Mouse (Mus musculus): ENCODE measurements around the gene Gm20696. TPM values are rescaled to one million over a fixed set of nuclear protein-coding genes. Genes with fewer than 3 reads are reported as not detected.

Gm20696 gene
- total RNA-seq, 2 experiments from 2014 or later: 6.2 to 6.5 TPM

DNA sequence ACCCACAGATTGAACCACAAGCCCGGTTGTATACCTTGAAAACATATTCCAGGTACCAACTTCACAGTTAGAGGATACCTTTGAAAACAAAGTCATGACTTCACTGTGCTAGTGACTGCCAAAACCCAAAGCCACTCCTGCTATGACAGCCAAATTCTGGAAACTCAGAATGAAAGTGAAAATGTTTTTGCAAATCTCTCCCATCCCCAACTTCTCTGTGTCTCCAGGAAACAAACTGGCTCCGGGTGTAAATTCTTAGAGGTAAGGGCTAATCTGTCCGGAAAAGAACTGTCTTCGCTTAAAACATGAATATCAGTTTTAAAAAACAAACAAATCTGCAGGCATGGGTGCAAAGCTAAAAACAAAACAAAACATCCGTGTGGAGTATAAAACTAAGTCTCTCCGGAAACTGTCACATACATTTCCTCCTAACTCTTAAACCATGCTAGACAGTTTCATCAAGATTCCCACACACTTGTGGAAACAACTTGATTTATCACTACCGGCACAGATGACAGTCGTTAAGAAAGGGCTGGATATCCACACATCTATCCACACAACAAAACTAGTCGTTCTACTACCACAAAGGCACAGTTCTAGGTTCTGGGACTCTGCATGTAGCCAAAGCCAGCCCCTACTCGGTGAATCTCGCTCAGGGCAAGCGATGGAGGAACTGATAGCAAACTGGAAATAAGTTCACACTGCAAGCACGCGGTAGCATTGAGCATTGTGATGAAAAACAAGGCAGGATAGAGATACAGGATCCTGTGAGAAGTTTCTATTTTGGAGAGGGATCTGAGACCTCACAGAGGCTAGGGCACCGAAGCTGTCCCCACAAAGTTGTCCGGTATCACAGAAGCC, 910 bp downstream of the Gm20696 start:
- DNase-seq (ENCODE audit: low spot score in 2 of 2): no peak

DNA sequence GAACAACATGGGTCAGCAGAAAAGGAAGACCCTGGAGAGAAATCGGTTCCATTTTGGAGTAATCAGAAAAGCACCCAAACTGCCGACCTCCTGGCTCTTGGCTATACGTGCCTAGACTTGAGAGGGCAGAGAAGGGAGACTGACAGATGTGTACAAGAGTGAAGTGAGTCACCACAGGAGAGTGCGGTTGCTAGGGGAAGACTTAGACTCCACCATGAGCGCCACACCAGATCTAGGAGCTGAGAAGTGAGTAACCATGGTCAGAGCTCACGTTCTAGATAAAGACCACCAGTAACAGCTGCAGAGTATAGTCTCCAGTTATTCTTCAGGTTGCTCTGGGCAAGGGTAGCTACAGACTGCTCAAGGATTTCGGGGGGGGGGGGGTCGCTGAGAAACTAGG, 3.4 kb downstream of the Gm20696 start:
- DNase-seq (ENCODE audit: low spot score in 2 of 2): no peak

DNA sequence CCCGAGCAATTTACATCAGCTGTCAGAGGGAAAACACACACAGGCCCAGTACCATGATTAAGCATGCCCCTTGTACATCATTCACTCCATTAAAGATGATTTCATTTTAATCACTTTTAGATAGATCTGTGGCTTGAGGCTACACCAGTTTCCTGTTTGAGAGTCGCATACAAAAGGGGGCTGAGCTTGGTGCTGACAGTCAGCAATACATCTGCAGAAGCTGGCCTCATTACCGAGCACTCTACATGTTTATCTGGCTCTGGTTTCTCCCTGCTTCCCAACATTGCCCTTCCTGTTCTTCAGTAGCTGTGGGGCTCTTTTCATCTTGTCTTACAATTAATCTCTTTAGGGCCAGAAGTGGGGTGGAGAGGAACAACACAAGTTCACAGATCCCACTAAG, 6.2 kb downstream of the Gm20696 start:
- DNase-seq (ENCODE audit: low spot score in 2 of 2): no peak

GRCm38 (mm10) chr6:99658586-99658985, 8.0 kb downstream of the Gm20696 start:
- peak in 1 of 2 experiments; percentile 50 for DNase-seq (ENCODE audit: low spot score in 2 of 2)

- no peak for DNase-seq (ENCODE audit: low spot score in 2 of 2)
Measured at GRCm38 (mm10) chr6:99656088-99656487, 10.5 kb downstream of the Gm20696 start.

DNA sequence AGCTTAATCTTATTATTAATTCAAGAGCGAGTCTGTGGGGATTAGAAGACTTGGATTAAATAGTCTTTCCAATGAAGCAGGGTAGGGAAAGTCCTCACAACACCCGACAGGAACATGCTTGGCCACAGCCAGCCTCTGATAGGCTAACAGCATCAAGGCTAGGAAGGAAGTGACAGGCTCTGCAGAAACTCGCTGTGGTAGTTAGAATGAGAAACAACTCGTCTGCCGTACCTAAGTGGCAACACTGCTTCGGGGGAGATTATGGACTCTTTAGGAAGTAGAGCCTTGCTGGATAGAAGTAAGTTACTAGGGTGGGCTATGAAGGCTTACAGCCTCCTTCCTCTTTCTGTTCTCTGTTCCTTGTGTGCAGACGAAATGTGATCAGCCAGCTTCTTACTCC, 11.1 kb downstream of the Gm20696 start:
- no peak for DNase-seq (ENCODE audit: low spot score in 2 of 2)

GRCm38 (mm10) chr6:99654343-99654742, 12.3 kb downstream of the Gm20696 start:
- no peak for DNase-seq (ENCODE audit: low spot score in 2 of 2)

GRCm38 (mm10) chr6:99652341-99652740, 14.3 kb downstream of the Gm20696 start:
- DNase-seq (ENCODE audit: low spot score in 2 of 2): no peak

DNA sequence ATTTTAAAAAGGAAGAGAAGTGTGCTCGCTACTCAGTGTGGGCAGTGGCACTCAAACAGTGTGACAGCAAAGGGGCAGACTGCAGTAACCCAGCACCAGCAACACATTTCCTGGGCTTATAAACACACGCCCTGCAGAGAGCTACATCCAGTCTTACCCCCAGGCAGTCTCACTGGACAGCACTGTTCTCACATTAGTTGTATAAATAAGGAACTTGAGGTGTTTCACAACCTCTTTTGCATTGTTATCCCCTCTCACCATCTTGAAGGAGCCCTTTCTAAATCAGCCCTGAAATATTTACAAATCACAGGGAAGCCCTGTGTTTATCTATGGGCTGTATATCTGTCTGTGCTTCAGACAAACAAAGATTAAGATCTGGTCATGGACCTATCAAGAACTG, 17.3 kb downstream of the Gm20696 start:
- no peak for DNase-seq (ENCODE audit: low spot score in 2 of 2)

- DNase-seq (ENCODE audit: low spot score in 2 of 2): no peak
Measured at GRCm38 (mm10) chr6:99646344-99646743, 20.3 kb downstream of the Gm20696 start.

GRCm38 (mm10) chr6:99644876-99645275, 21.7 kb downstream of the Gm20696 start:
- no peak for DNase-seq (ENCODE audit: low spot score in 2 of 2)

GRCm38 (mm10) chr6:99644386-99644785, 22.2 kb downstream of the Gm20696 start:
- no peak for DNase-seq (ENCODE audit: low spot score in 2 of 2)

DNA sequence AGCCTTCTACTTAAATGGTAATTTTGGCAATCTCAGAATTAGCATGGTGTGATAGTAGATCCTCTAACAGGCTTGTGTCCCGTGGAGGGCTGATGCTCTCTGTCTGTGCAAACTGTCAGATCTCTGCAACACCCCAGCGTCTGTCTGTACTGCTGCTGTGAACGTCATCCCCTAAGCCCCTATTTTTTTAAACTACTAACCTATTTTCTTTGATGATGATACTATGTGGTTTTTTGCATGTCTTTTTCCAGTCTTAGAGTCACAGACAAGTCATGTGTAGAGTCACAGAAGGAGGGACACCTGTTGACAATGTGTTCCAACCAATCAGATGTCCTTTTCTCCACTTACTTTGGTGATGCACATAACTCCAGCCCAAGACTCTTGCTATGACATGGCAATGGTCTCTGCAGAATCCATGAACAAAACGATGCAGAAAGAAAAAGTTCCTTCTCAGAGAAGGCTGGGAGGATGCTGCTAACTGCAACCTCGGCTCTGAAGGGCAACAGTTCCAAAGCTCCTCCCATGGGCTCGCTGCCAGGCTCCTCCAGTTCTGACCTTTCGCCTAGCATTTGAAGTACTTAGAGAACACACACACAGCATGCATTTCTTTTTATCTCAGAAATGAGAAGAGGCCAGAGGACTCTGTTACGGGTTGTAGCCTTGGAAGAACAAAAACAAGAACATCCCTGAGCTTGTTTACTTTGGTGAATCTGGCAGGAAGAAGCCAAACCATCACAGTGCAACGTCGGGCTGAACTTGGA, 23.0 kb downstream of the Gm20696 start:
- no peak for DNase-seq (ENCODE audit: low spot score in 2 of 2)

DNA sequence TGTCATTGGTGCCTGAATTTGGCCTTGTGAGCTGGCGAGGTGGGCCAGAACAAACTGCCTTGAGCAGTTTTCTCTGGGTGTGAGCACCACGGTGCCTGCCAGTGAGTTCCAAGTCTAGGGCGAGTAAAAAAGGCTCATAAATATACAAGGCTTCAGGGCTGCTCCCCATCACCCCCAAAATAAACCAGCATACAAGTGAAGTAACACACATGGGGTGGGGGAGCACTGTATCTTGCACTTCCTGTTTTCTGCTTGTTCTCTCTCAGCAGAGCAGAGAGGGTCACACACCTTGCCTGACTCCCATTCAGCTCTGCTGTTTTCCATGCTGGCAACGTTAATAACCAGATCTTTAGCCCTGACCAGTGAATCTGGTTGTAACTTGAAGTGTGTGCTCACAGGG, 29.1 kb downstream of the Gm20696 start:
- DNase-seq (ENCODE audit: low spot score in 2 of 2): no peak

- DNase-seq (ENCODE audit: low spot score in 2 of 2): no peak
Measured at GRCm38 (mm10) chr6:99636801-99637200, 29.8 kb downstream of the Gm20696 start.

DNA sequence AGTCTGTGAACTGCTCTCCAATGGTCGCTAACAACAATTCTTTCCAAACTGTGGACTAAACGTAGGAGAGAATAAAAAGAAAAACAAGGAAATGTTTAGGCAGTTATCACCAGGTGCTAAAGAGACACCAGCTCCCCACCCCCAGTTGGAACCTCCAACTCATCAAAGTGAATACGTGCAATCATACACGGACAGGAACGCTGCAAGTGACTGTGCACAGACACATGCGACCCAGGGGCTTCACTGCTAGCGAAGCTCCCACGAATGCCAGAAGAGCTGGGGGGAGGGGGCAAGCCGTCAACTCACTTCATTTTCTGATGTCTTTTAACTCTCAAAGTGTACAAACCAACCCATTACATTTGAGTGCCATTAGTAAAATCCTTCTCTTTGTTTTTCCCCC, 30.5 kb downstream of the Gm20696 start:
- DNase-seq (ENCODE audit: low spot score in 2 of 2): no peak

DNA sequence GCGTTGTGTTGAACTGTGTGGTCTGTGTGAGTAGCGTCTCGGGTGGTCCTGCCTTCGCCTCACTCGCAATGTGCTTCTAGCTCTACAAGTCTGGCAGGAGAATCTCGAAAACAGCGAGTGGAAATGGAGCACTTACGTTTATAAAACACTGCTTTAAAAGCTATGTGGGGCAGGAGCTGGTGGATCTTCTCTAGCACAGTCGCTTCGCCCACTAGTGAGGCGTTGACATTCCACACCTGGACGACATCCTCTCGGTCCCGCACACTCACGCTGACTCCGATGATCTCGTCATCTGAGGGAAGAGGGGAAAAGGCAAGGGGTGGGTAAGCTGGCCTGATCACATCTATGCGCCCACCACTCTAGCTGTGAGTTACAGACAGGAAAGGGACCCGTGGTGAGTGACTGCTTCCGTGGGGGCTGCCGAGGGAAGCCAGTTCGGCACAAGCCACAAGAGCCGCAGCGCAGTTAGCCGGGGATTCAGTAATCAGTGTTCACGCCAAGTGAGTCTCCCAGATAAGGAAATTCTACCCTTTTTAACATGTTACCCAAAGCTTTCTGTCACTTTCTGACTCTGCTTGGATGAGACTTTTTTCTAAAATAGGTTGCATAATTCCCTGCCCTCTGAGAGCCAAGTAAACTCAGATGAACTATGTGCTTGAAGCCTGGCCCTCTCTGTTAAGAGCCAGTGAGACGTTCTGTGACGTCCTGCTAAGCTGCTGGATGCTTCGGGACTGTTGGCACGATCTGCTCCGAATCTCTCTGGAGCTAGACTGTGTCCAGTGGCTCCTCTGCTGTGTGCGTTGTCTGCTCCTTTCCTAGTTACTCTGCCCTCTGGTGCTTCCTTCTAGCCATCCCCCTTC, 34.2 kb downstream of the Gm20696 start:
- DNase-seq (ENCODE audit: low spot score in 2 of 2): no peak

GRCm38 (mm10) chr6:99631637-99632036, 35.0 kb downstream of the Gm20696 start:
- peak in 1 of 2 experiments; percentile 51 for DNase-seq (ENCODE audit: low spot score in 2 of 2)

DNA sequence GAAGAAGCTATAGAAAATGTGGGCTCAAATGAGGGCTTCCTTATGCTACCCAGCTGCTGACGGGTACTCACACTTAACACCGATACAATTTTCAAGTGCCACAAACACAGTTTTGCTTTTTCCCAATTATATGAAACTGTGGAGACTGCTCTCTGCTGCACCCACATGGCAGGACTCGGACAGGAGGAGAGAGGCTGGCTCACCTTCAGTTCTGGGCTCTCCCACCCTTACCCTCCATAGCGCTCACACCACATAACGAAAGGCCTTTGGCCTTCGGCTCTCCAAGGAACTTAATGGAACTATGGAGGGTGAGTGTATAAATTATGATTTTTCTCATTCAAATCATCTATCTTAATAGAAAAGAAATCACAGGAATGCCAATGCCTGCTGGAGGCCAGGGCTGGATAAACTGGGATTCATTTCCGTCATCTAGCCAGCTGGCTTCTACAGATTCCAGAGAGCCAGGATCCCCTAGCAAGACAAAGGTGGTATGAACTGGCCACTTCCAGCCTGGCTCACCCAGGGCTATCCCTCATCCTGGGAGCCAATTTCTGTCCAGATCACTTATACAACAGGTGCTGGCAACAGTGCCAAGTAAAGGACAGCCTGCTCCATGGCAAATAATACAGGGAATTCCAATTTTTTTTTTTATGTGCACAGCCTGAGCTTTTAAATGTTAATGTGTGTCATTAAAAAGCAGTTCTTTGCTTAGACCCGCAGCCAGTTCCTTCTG, 36.7 kb downstream of the Gm20696 start:
- no peak for DNase-seq (ENCODE audit: low spot score in 2 of 2)

- DNase-seq (ENCODE audit: low spot score in 2 of 2): no peak
Measured at GRCm38 (mm10) chr6:99626347-99626746, 40.2 kb downstream of the Gm20696 start.

- no peak for DNase-seq (ENCODE audit: low spot score in 2 of 2)
Measured at GRCm38 (mm10) chr6:99625803-99626202, 40.8 kb downstream of the Gm20696 start.

All from layer of hippocampus, postnatal 14 days (tissue).